Mouse (Mus musculus): Measurements from ENCODE around the gene Tns2.
"Not testable (repeated sequence)": the region's sequence is repeated elsewhere in the genome, so short reads cannot be mapped to it uniquely, and the experiment has no call there.

Tns2 gene

DNA sequence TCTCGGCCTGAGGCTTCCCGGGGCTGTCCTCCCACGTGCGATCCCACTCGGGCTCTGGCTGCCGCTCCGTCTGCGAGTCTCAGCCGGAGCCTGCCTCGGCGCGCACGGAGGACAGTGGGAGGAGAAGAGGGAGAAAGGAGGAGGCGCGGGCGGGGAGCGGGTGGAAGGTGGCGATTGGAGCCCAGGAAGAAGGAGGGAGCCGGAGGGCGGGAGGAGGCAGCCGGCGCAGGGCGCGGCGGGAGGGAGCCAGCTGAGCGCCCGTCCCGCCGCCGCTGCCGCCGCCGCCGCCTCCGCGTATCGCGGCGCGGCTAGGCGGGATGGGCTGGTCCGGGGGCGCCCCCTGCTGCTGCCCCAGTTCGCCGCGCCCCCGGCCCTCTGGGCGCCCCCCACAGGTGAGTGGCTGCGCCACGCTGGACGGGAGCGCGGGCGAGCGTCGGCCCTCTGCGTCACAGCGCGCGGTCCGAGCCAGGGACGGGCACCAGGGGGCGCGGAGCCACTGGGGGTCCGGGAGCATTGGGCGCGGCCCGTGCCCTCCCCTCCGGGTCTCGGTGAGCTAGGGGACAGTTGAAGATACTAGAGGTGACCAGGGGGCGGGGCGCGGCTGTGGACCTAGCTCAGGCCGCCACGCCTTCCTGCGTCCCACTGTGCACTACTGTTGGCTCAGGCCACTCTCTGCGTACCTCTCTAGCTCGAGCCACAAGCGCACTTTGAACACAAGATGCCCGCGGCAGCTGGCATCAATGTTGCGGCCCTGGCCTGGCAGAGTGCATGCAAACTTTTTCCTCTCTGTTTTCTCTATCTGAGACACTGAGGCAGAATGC, at the start of gene Tns2:
Gene Tns2 (plus strand): TSS at position 253 of the 821 bp plus-strand sequence.
- DNase-seq, result peak; percentile 89 to 92

GRCm38 (mm10) chr15:102051920-102052683, 48.1 kb upstream of the Tns2 start:
- peak; percentile 76 to 83 for DNase-seq

- DNase-seq, result no peak
These were observed 43.6 kb upstream of the Tns2 start for GRCm38 (mm10) chr15:102056495-102057174.

DNA sequence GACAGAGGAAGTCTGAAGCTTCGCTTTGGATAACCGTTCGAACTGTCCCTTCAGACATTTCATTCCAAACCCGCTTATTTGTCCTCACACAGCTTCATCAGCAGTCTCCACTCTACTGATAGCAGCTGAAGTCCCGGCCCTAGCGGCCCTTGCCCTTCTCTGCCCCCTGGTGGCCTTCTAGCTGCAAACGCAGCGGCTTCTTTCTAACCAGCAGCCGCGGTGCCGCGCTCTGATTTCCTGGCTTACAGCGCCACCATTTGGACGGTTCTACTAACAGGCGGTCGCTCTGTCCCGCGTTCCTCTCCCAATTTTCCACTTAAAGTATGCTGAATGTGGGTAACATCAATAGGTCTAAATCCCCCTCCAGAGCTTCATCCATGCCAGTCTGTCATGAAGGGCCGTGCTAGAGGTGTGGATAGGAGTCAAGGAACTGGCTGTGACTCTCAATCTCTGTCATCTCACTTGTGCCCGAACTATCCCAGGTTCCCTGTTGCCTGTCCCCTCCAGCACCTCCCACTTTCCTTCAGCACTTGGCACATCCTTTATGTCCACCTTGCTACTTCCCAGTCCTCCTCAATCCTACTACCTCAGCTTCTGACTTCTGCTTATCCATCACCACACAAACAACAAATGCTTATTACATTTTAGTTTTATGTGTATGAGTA, 34.4 kb upstream of the Tns2 start:
- DNase-seq, result peak; percentile 96 to 97

DNA sequence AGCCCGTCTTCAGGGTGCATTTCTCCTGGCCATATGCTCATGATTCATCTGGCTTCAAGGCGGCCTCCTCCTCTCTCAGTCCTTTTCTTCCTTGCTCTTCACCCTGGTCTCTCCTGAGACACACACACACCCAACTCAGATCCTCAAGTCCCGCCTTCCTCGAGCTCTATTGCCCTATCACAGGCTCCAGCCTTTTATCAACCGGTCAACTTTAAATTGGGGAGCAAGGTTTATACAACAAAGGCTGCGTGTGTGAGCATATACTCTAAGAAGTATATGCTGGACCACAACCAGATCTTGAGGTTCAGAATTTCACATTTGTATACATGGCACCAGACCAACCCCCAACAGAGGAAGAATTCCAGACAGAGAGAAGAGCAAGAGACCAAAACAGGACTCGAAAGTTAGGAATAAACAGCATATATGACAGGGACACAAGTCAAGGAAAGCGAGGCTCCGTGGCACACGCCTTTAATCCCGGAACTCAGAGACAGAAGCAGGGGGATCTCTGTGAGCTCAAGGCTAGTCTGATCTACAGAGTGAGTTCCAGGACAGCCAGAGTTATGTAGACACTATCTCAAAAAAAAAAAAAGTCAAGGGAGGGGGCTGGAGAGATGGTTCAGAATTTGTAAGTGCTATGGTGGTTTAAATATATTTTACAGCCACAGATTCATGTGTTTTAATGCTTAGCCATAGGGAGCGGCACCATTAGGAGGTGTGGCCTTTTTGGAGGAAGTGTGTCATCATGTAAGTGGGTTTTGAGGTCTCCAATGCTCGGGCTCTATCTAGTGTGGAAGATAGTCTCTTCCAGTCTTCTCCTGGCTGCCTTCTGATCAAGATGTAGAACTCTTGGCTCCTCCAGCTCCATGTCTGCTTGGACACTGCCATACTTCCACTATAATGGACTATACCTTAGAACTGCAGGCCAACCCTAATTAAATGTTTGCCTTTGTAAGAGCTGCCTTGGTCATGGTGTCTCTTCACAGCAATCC, 29.4 kb upstream of the Tns2 start:
- no peak for DNase-seq

- DNase-seq, result no peak
These were observed 27.2 kb upstream of the Tns2 start for GRCm38 (mm10) chr15:102072963-102073558.

DNA sequence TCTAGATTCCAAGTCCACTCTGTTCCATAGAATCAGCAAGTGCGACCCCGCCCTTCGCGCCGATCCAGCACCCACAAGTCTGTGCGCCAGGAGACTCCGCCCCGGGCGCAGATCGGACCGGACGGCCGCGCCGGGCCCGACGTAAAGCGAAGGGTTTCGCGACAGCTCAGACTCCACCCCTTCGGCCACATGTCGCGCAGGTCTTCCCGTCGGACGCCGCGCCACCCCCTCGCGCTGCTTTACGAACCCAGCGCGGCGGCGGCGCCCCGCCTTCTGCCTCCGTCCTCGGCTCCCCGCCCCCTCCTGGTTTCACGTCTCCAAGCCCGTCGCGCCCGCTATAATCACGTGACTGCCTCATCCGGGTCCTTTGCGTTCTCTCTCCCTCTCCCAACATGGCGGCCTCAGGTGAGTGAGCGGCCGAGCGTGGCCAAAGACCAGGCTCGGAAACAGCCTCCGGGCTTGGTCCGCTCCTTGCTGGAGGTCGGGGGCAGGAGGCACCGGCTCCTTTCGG, 26.6 kb upstream of the Tns2 start, which contains the start of gene Eif4b:
Gene Eif4b (plus strand): TSS at position 215 of the 511 bp plus-strand sequence.
- DNase-seq, result peak; percentile 99 to 100

GRCm38 (mm10) chr15:102074070-102074731, 26.0 kb upstream of the Tns2 start:
- DNase-seq, result peak; percentile 77 to 87

- no peak for DNase-seq
These were observed 25.2 kb upstream of the Tns2 start for GRCm38 (mm10) chr15:102074876-102075585.

DNA sequence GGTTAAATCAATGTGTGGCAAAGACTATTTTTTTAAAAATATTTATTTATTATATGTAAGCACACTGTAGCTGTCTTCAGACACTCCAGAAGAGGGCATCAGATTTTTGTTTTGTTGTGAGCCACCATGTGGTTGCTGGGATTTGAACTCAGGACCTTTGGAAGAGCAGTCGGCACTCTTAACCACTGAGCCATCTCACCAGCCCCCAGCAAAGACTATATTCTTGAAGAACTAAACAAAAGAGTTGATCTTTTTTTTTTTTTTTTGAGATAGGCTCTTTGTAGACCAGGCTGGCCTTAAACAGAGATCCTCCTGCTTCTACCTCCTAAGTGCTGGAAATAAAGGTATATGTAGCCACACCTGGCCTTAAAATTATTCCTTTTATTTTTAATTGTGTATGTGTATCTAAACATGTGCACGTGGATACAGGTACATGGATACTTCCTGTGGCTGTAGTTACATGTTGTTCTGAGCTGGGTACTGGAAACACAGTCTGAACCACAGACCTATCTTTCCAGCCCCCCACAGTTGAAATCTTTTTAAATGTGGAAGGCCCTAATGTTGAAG, 23.0 kb upstream of the Tns2 start:
- no peak for DNase-seq

DNA sequence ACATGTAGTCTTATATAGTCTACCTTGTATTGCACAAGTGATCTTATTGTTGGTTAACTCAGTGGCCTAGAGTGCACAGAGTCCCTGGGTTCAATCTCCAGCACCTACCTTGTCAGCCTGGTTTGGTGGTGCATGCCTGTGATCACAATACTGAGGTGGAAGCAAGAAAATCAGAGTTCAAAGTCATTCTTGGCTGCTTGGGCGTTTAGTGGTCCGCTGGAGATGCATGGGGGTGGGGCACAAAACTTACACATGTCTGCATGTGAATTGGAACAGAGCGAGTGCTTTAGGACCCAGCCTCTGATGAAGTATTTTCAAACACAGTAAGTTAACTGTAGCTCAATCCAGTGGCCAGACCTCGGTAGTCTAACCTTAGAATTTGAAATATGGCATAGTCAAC, 21.0 kb upstream of the Tns2 start:
- DNase-seq, result no peak

DNA sequence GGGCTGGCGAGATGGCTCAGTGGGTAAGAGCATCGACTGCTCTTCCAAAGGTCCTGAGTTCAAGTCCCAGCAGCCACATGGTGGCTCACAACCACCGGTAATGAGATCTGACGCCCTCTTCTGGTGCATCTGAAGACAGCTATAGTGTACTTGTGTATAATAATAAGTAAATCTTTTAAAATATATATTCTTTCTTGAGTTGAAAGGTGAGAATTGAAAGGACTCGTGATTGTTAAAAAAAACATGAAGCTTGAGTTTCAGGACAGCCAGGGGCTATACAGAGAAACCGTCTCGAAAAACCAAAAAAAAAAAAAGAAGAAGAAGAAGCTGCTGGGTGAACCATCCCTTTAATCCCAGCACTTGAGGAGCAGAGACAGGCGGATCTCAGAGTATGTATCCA, 20.3 kb upstream of the Tns2 start:
- not testable (repeated sequence) for DNase-seq

GRCm38 (mm10) chr15:102080429-102080828, 19.8 kb upstream of the Tns2 start:
- no peak for DNase-seq

DNA sequence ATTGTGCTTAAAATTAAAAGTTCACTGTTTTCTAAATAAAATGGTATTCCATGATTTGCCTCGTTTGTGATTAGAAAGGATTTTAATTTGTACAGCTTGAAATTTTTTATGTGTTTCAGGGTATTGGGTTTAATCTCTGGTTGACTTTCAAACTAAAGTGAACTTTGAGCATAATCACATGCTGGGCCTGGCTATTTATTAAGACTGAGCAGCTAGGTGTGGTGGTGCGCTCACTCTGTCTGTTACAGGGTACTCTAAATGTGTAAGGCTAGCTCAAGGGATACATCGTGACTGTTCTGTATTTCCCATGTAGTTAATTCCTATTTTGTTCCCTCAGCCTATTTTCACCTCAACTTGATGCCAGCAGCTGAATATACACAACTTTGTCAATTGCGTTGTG, 18.1 kb upstream of the Tns2 start:
- no peak for DNase-seq

- DNase-seq, result no peak
These were observed 17.2 kb upstream of the Tns2 start for GRCm38 (mm10) chr15:102083028-102083427.

DNA sequence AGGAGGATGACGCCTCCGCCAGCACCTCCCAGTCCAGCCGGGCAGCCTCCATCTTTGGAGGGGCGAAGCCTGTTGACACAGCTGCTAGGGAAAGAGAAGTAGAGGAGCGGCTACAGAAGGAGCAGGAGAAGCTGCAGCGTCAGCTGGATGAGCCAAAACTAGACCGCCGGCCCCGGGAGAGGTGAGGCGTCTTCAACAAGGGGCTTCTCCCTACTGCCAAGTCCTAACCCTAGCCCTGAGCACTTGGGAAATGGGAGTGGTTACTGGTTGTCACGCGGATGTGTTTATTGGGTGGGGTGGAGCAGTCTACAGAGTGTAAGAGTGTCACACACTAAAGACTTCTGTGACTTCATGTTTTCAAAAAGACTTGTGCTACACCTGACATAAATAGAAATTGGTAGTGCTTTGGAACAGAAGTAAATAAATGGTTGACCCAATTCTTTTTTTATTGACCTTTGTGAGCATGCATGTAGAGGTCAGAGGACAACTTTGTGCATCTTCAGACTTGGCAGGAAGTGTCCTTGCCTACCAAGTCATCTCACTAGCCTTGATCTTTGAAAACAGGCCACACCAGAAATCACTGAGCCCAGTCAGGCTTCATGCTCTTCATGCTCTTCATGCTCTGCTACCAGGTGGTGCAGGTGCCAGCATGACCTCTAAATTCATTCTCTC, 10.2 kb upstream of the Tns2 start:
- DNase-seq, result peak in 1 of 2 experiments; percentile 47

DNA sequence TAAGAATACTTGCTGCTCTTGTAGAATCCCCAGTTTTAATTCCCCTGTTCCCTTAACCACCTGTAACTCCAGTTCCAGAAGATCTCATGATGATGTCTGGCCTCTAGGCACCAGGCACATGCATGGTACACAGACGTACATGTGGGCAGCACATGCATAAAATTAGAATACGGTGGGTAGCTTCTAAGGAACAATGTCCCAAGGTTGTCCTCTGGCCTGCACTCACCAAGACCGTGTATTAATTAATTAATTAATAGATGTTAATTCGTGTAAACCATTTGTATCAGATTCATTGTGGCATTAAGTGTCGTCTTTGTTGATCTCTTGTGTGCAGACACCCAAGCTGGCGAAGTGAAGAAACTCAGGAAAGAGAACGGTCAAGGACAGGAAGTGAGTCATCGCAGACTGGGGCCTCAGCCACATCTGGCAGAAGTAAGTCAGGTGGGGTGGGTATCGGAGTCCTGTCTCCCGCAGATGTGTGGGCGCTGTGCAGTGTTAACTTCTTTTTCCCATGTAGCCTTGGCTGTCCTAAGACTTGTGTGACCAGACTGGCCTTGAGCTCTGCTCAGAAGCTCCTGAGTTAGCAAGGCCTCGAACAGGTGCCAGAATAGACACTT, 9.0 kb upstream of the Tns2 start:
- DNase-seq, result no peak

DNA sequence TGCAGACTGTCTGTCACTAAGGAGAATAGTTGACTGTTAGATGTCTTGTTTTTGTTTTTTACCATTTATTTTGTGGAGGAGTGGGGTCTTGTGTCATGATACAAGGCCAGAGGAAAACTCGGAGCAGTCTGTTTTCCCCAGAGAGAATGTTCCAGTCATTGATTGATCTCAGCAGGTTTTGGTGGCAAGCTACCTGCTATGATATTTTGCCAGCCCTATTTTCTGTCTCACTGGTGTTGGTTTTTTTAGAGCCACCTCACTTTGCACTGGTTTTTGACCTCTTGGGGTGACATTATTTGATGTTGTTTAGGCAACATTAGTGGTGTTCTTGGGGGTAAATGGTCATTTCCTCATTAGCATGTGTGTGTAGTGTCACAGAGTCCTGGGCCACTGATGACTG, 8.5 kb upstream of the Tns2 start:
- no peak for DNase-seq

Measured in kidney, postnatal 4 days (tissue).